ENCODE assay signal across 16 mouse cellular contexts in the genomic region with DNA sequence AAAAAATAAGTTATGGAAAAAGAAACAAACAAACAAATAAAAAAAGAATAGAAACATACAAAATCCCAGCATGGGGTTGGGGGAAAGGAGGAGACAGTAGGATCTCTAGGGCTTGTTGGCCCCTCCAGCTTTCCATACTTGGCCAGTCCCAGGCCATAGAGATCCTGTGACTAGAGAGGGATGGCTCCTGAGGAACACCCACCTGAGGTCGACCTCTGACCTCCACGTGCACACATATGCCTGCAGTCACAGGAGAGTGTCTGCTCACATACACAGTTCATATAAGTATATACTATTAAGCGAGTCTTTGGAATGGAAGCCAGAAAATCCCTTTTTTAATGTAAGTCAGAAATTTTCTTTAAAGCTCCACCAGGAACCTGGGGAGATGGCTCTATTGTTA. TPM values are rescaled to one million over a fixed set of nuclear protein-coding genes. Genes with fewer than 3 reads are reported as not detected.
DNase-seq lines count a peak whose midpoint lies in the region; ATAC-seq and TF ChIP-seq lines count a peak whose summit lies in the region.
"Had no signal": no experiment of that assay in that cellular context is flagged by ENCODE, and none has a peak within 500 bp of the region (broad histone marks: within the 10 kb centered on the region; RNA-seq: fewer than 3 reads in every experiment).

No protein-coding gene starts in this region.

- no peak overlapping the region for H3K4me3 ChIP-seq in hindbrain, embryonic 12.5 days
- H3K4me3 ChIP-seq in hindbrain, embryonic 11.5 days (ENCODE audit: low read depth, low read length), result no peak overlapping the region
- H3K4me3 ChIP-seq in midbrain, embryonic 11.5 days (ENCODE audit: low read depth, low read length), result no peak overlapping the region
- no peak overlapping the region for H3K4me3 ChIP-seq in midbrain, embryonic 16.5 days (ENCODE audit: low read depth, low read length)
- H3K4me3 ChIP-seq in ES-E14 (ENCODE audit: insufficient read depth in 1 of 2, low read depth in 1 of 2, low read length in 2 of 2, poor library complexity in 1 of 2, severe bottlenecking in 1 of 2), result peak overlapping the region in 1 of 2 experiments; percentile 20; a peak in 1 of 4 replicates
- H3K4me3 ChIP-seq: heart, embryonic 10.5 days; left cerebral cortex, adult 2 months; limb, embryonic 15.5 days; liver, embryonic 15.5 days; lung, embryonic 15.5 days; megakaryocyte, embryonic 14.5 days; midbrain, embryonic 15.5 days; stomach, embryonic 15.5 days had no signal

- 0 out of 2 replicates have a peak, but pooled peaks have one; percentile 32 for ATAC-seq in hindbrain, embryonic 12.5 days (ENCODE audit: low FRiP score)
- ATAC-seq in hindbrain, embryonic 11.5 days (ENCODE audit: low FRiP score), result no peak
- peak; percentile 42; the same call in 1 of the 2 replicates for ATAC-seq in midbrain, embryonic 11.5 days (ENCODE audit: low FRiP score)
- no peak for ATAC-seq in midbrain, embryonic 16.5 days

- H3K9ac ChIP-seq in hindbrain, embryonic 12.5 days, result no peak overlapping the region
- H3K9ac ChIP-seq in hindbrain, embryonic 11.5 days (ENCODE audit: low read depth, low read length), result no peak overlapping the region
- no peak overlapping the region for H3K9ac ChIP-seq in midbrain, embryonic 11.5 days (ENCODE audit: low read length)
- no peak overlapping the region for H3K9ac ChIP-seq in midbrain, embryonic 16.5 days (ENCODE audit: low read depth, low read length)
- peak overlapping the region; percentile 39; the same call in 1 of the 2 replicates for H3K9ac ChIP-seq in ES-E14 (ENCODE audit: insufficient read depth, low read depth, low read length, poor library complexity, severe bottlenecking)
- H3K9ac ChIP-seq: limb, embryonic 15.5 days; liver, embryonic 15.5 days; lung, embryonic 15.5 days; midbrain, embryonic 15.5 days; stomach, embryonic 15.5 days had no signal

- no peak for DNase-seq in hindbrain, embryonic 11.5 days (ENCODE audit: low spot score)
- DNase-seq in midbrain, embryonic 11.5 days (ENCODE audit: low spot score, missing footprints), result no peak
- no peak for DNase-seq in ES-E14 (ENCODE audit: low read depth, low spot score)
- peak; percentile 2 for DNase-seq in splenic B cell, adult 2 months (ENCODE audit: low read depth, low spot score)
- DNase-seq in adrenal gland, postnatal 4 days (ENCODE audit: low spot score in 2 of 2), result no peak

- peaks cover 5% of the 10 kb centered on the region; the same call in 1 of the 2 replicates for H3K4me1 ChIP-seq in hindbrain, embryonic 12.5 days
- no peaks in the 10 kb centered on the region for H3K4me1 ChIP-seq in hindbrain, embryonic 11.5 days (replicated peaks; ENCODE audit: control insufficient read depth, insufficient read depth, low read length)
- H3K4me1 ChIP-seq in midbrain, embryonic 11.5 days (ENCODE audit: control insufficient read depth, insufficient read depth, low read length), result no peaks in the 10 kb centered on the region
- H3K4me1 ChIP-seq in midbrain, embryonic 16.5 days (ENCODE audit: control insufficient read depth, insufficient read depth, low read length), result no peaks in the 10 kb centered on the region
- peaks cover 11 to 26% of the 10 kb centered on the region in 2 experiments; a peak in 2 of 4 replicates for H3K4me1 ChIP-seq in ES-E14 (ENCODE audit: control insufficient read depth in 2 of 2, insufficient read depth in 2 of 2, low read length in 2 of 2, poor library complexity in 1 of 2)
- H3K4me1 ChIP-seq: heart, embryonic 10.5 days; liver, embryonic 15.5 days; megakaryocyte, embryonic 14.5 days; midbrain, embryonic 15.5 days; stomach, embryonic 15.5 days had no signal

- H3K4me2 ChIP-seq in hindbrain, embryonic 12.5 days (replicated peaks), result no peak overlapping the region
- no peak overlapping the region for H3K4me2 ChIP-seq in hindbrain, embryonic 11.5 days (replicated peaks; ENCODE audit: low read depth, low read length)
- H3K4me2 ChIP-seq in midbrain, embryonic 11.5 days, result no peak overlapping the region
- no peak overlapping the region for H3K4me2 ChIP-seq in midbrain, embryonic 16.5 days (ENCODE audit: low read length)
- H3K4me2 ChIP-seq: limb, embryonic 15.5 days; liver, embryonic 15.5 days; lung, embryonic 15.5 days; midbrain, embryonic 15.5 days; stomach, embryonic 15.5 days had no signal

- H3K27me3 ChIP-seq in hindbrain, embryonic 12.5 days, result no peaks in the 10 kb centered on the region
- no peaks in the 10 kb centered on the region for H3K27me3 ChIP-seq in hindbrain, embryonic 11.5 days (ENCODE audit: control insufficient read depth, insufficient read depth, low read length)
- H3K27me3 ChIP-seq in midbrain, embryonic 11.5 days (ENCODE audit: control insufficient read depth, insufficient read depth, low read length), result no peaks in the 10 kb centered on the region
- H3K27me3 ChIP-seq in midbrain, embryonic 16.5 days (ENCODE audit: control insufficient read depth, insufficient read depth, low read depth, low read length), result no peaks in the 10 kb centered on the region
- H3K27me3 ChIP-seq in splenic B cell, adult 2 months (ENCODE audit: control insufficient read depth, insufficient read depth, low read length, poor library complexity, severe bottlenecking), result no peaks in the 10 kb centered on the region
- H3K27me3 ChIP-seq: limb, embryonic 15.5 days; liver, embryonic 15.5 days; lung, embryonic 15.5 days; midbrain, embryonic 15.5 days; stomach, embryonic 15.5 days had no signal

- in situ Hi-C loops in ES-E14 (cut with MboI; ENCODE audit: low sequenced_read_pairs in 2 of 2, unreplicated experiment in 2 of 2), result no loop called here

- 74% methylated on average over 3 of the region's 3 CpGs for WGBS in hindbrain, embryonic 12.5 days
- WGBS in hindbrain, embryonic 11.5 days, result 82% methylated on average over 3 of the region's 3 CpGs
- 77% methylated on average over 3 of the region's 3 CpGs for WGBS in midbrain, embryonic 11.5 days
- WGBS in midbrain, embryonic 16.5 days, result 78% methylated on average over 3 of the region's 3 CpGs

- no peak overlapping the region for H3K27ac ChIP-seq in hindbrain, embryonic 12.5 days
- no peak overlapping the region for H3K27ac ChIP-seq in hindbrain, embryonic 11.5 days (ENCODE audit: low read depth, low read length)
- no peak overlapping the region for H3K27ac ChIP-seq in midbrain, embryonic 11.5 days (ENCODE audit: low read depth, low read length)
- H3K27ac ChIP-seq in midbrain, embryonic 16.5 days (ENCODE audit: low read length), result no peak overlapping the region
- H3K27ac ChIP-seq in ES-E14 (ENCODE audit: insufficient read depth, low read depth, low read length, poor library complexity, severe bottlenecking), result no peak overlapping the region
- H3K27ac ChIP-seq: heart, embryonic 10.5 days; kidney, postnatal 0 days; left cerebral cortex, adult 2 months; limb, embryonic 15.5 days; liver, embryonic 15.5 days; lung, embryonic 15.5 days; midbrain, embryonic 15.5 days; stomach, embryonic 15.5 days had no signal

- H3K36me3 ChIP-seq in hindbrain, embryonic 12.5 days, result no peaks in the 10 kb centered on the region
- no peaks in the 10 kb centered on the region for H3K36me3 ChIP-seq in hindbrain, embryonic 11.5 days (ENCODE audit: control insufficient read depth, insufficient read depth, low read length)
- H3K36me3 ChIP-seq in midbrain, embryonic 11.5 days (ENCODE audit: control insufficient read depth, insufficient read depth, low read length), result no peaks in the 10 kb centered on the region
- H3K36me3 ChIP-seq in midbrain, embryonic 16.5 days (ENCODE audit: control insufficient read depth, insufficient read depth, low read length), result no peaks in the 10 kb centered on the region
- H3K36me3 ChIP-seq in ES-E14 (ENCODE audit: control insufficient read depth, insufficient read depth, low read length, poor library complexity, severe bottlenecking), result no peaks in the 10 kb centered on the region; the same call in 1 of the 2 replicates
- no peaks in the 10 kb centered on the region for H3K36me3 ChIP-seq in splenic B cell, adult 2 months (ENCODE audit: control insufficient read depth, insufficient read depth, low read length, poor library complexity, severe bottlenecking)
- H3K36me3 ChIP-seq: limb, embryonic 15.5 days; liver, embryonic 15.5 days; lung, embryonic 15.5 days; midbrain, embryonic 15.5 days; stomach, embryonic 15.5 days had no signal

- H3K9me3 ChIP-seq in hindbrain, embryonic 12.5 days (replicated peaks), result no peaks in the 10 kb centered on the region
- no peaks in the 10 kb centered on the region for H3K9me3 ChIP-seq in hindbrain, embryonic 11.5 days (ENCODE audit: control insufficient read depth, low read length)
- H3K9me3 ChIP-seq in midbrain, embryonic 11.5 days (ENCODE audit: control insufficient read depth, low read length), result peaks cover 3% of the 10 kb centered on the region; the same call in 1 of the 2 replicates
- H3K9me3 ChIP-seq in midbrain, embryonic 16.5 days (replicated peaks; ENCODE audit: control insufficient read depth, low read length, poor library complexity, severe bottlenecking), result no peaks in the 10 kb centered on the region
- H3K9me3 ChIP-seq in ES-E14 (ENCODE audit: control insufficient read depth, insufficient read depth, low read depth, low read length), result no peaks in the 10 kb centered on the region
- H3K9me3 ChIP-seq: heart, embryonic 10.5 days; limb, embryonic 15.5 days; liver, embryonic 15.5 days; lung, embryonic 15.5 days; midbrain, embryonic 15.5 days; stomach, embryonic 15.5 days had no signal

TF ChIP-seq in ES-E14, 5 proteins besides CTCF, POLR2A, EP300 and RAD21:
- no peak for TF ChIP-seq MAFK (IDR thresholded peaks at IDR 0.05; ENCODE audit: insufficient read depth, low read depth, low read length)
- TF ChIP-seq ZC3H11A (IDR thresholded peaks at IDR 0.05; ENCODE audit: borderline replicate concordance, low read depth, low read length), result no peak
- no peak for TF ChIP-seq ZNF384 (IDR thresholded peaks at IDR 0.05; ENCODE audit: low read depth, low read length)
- TF ChIP-seq CHD2 (IDR thresholded peaks at IDR 0.05; ENCODE audit: low read depth, low read length), result no peak
- TF ChIP-seq HCFC1 (IDR thresholded peaks at IDR 0.05; ENCODE audit: borderline replicate concordance, insufficient read depth, low read length), result no peak

RNA-seq across cellular contexts. Expression of a gene that starts 6.4 kb away (rescaled TPM):
- polyA plus RNA-seq in hindbrain, embryonic 12.5 days (2016; fragmentation: Nextera tagmentation; extraction: Ambion mirVana), result 40.3 and 42.9 TPM in 2 replicates
- polyA plus RNA-seq in hindbrain, embryonic 11.5 days (2014; fragmentation: Nextera tagmentation; extraction: Ambion mirVana), result 39.3 and 50.8 TPM in 2 replicates
- polyA plus RNA-seq in midbrain, embryonic 11.5 days (2014; fragmentation: Nextera tagmentation; extraction: Ambion mirVana), result 40.0 and 44.3 TPM in 2 replicates
- 94.0 and 102 TPM in 2 replicates for polyA plus RNA-seq in midbrain, embryonic 16.5 days (2015; fragmentation: Nextera tagmentation; extraction: Ambion mirVana)
- total RNA-seq in ES-E14 (2012; rRNA removed), result 35.3 and 55.6 TPM in 2 replicates
- total RNA-seq in adrenal gland, postnatal 4 days (2021), result 10 to 100 TPM; 29.8 to 35.6 TPM

Comparison
In these comparisons a context has a peak if more than half of its experiments do, and no peak if none do; other contexts are left out.
1. ATAC-seq: peak in hindbrain, embryonic 12.5 days (single experiment) and midbrain, embryonic 11.5 days (single experiment); none in hindbrain, embryonic 11.5 days (single experiment) and midbrain, embryonic 16.5 days (single experiment).